In the genomic region with DNA sequence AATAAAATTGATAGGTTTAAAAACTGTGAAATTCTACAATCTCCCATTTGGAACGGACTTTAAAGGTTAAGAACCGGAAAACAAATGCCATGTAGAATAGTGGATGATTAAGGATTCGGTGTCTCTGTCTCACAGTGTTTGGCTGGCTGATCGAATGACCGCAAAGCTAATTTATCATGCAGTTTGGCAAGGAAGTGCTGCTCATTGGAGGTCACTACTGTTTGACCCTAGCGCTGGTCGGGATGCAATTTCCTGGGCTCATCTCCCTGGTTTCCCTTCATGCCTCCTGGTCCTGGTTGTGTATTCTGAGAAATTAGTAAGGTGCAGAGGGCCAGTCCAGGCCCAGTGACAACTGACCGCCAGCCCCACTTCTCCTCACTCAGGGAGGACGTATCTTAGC, we compare ENCODE assay signal across 14 mouse cellular contexts.
"Had no signal": no experiment of that assay in that cellular context is flagged by ENCODE, and none has a peak within 500 bp of the region (broad histone marks: within the 10 kb centered on the region; RNA-seq: fewer than 3 reads in every experiment).

No protein-coding gene starts in this region.

- H3K27me3 ChIP-seq: limb, embryonic 12.5 days; limb, embryonic 15.5 days; liver, embryonic 13.5 days had no signal

- H3K9ac ChIP-seq: limb, embryonic 12.5 days; limb, embryonic 15.5 days; liver, embryonic 13.5 days had no signal

- H3K9me3 ChIP-seq: limb, embryonic 12.5 days; limb, embryonic 15.5 days; liver, embryonic 13.5 days had no signal

- DNase-seq: layer of hippocampus, postnatal 36 days; left cerebral cortex, postnatal 4 days; liver, embryonic 13.5 days; lung, adult 2 months; lung, postnatal 14 days; lung, postnatal 4 days; midbrain, embryonic 14.5 days; thymus, adult 18-20 months; thymus, postnatal 36 days had no signal

- H3K27ac ChIP-seq: left cerebral cortex, adult 2 months; limb, embryonic 12.5 days; limb, embryonic 15.5 days; liver, embryonic 13.5 days had no signal

- H3K36me3 ChIP-seq: liver, embryonic 13.5 days had no signal

- ATAC-seq: intestine, postnatal 0 days had no signal

- H3K4me2 ChIP-seq: limb, embryonic 12.5 days; limb, embryonic 15.5 days; liver, embryonic 13.5 days; midbrain, embryonic 11.5 days had no signal

- H3K4me3 ChIP-seq: left cerebral cortex, adult 2 months; limb, embryonic 12.5 days; limb, embryonic 15.5 days; liver, embryonic 13.5 days had no signal
